Mouse (Mus musculus) limb, embryonic 11.5 days (tissue): ENCODE results near the gene Enkur. TPM values are rescaled to one million over a fixed set of nuclear protein-coding genes. Genes with fewer than 3 reads are reported as not detected.
A peak's percentile ranks its signal among the peaks of the same experiment; 100 is the strongest.

Source experiments
- ATAC-seq: fragments of 200-750 bp; cut with Nextera tagmentation; 2 replicates; pipeline ENCODE4 v1.8.0; 2017; ENCODE audit warnings: low read depth; ENCODE audit not compliant: insufficient number of reproducible peaks, low FRiP score, low TSS enrichment
- DNase-seq: peaks from one replicate; pipeline ENCODE4 v3.0.0-alpha.2; 2015; ENCODE audit warnings: low spot score
- H3K27ac ChIP-seq: fragments of 300-500 bp; sonication (generic); replicated peaks from 2 replicates; pipeline ENCODE4 v1.5.1; 2014; ENCODE audit warnings: low read depth, mild to moderate bottlenecking, low read length
- H3K27me3 ChIP-seq: fragments of 300-500 bp; sonication (generic); 2 replicates; pipeline ENCODE4 v1.6.1; 2014; ENCODE audit warnings: mild to moderate bottlenecking, low read length, mixed read lengths; ENCODE audit not compliant: control insufficient read depth, insufficient read depth
- H3K36me3 ChIP-seq: fragments of 300-500 bp; sonication (generic); 2 replicates; pipeline ENCODE4 v1.6.1; 2014; ENCODE audit warnings: mild to moderate bottlenecking, low read length, moderate library complexity, mixed read lengths; ENCODE audit not compliant: control insufficient read depth, insufficient read depth
- H3K4me1 ChIP-seq: fragments of 300-500 bp; sonication (generic); 2 replicates; pipeline ENCODE4 v1.6.1; 2014; ENCODE audit warnings: low read length, mixed read lengths; ENCODE audit not compliant: control insufficient read depth, insufficient read depth
- H3K4me2 ChIP-seq: fragments of 300-500 bp; sonication (generic); 2 replicates; pipeline ENCODE4 v1.6.1; 2014; ENCODE audit warnings: low read depth, mild to moderate bottlenecking, moderate library complexity; ENCODE audit not compliant: severe bottlenecking
- H3K4me3 ChIP-seq: fragments of 300-500 bp; sonication (generic); 2 replicates; pipeline ENCODE4 v1.5.1; 2014; ENCODE audit warnings: low read depth, low read length
- H3K9ac ChIP-seq: fragments of 300-500 bp; sonication (generic); 2 replicates; pipeline ENCODE4 v1.6.1; 2014; ENCODE audit warnings: mild to moderate bottlenecking, low read length
- H3K9me3 ChIP-seq: fragments of 300-500 bp; sonication (generic); 2 replicates; pipeline ENCODE4 v1.6.1; 2016; ENCODE audit warnings: low read length; ENCODE audit not compliant: control insufficient read depth
- WGBS: fragments of 180-500 bp; shearing (Covaris S2); extraction: QIAGEN DNeasy Blood & Tissue Kit; methylation state at CpG from one replicate; pipeline ENCODE4 v1.1.7; 2014; 5-methylcytosine and 5-hydroxymethylcytosine counted together
- polyA plus RNA-seq: library from polyadenylated mRNA; unstranded; fragments of >200 nt; fragmentation: Nextera tagmentation; extraction: Ambion mirVana; gene quantifications from 2 replicates; pipeline ENCODE4 v1.2.1, GENCODE M21; 2014

The Enkur gene
- polyA plus RNA-seq, 1 experiment from 2014 or later: not detected

DNA sequence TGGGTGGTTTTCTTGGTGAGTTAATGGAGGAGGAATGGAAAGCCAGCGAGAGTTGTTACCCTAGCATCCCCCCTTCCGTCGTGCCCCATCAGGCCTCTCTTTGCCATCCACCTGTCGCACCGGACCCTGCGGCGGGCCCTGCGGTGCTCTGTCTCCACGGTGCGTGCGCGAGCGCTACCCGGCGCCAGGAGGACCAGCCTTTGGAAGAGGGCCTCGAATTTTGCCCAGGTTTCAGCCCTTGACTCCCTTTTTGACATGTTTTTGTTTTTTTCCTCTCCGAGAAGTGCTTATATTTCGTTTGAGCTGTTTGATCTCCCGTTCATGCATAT is 630 bp upstream of the Enkur start:
- Histone ChIP-seq H3K9me3 (no peaks in the 10 kb centered on the region), H3K4me1 (no peaks in the 10 kb centered on the region), H3K27ac (no peak overlapping the region), H3K27me3 (no peaks in the 10 kb centered on the region), H3K36me3 (no peaks in the 10 kb centered on the region), H3K4me2 (peak overlapping the region; percentile 64), H3K4me3 (peak overlapping the region; percentile 56), H3K9ac (peak overlapping the region; percentile 64)
- ATAC-seq: peak; percentile 88
- WGBS: 2% methylated on average over 19 of the region's 19 CpGs
- no peak for DNase-seq

DNA sequence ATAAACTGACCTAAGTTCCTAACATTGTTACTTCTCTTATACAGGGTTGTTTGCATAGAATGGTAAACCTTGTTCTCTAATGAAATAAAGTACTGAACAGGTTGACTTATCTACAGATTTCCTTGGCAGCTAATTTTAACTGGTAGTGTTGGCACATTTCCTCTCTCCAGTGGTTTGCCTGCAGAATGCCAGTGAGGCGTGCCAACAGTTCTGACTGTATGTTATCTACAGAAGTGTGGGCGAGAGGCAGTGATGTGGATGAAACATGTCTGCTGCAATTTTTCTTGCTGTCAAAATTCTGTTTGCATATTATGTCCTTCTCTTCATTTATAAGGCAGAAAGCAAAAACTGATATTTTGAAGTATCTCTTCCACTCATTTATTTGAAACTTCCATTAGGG is 2.4 kb downstream of the Enkur start:
- Histone ChIP-seq H3K9ac (no peak overlapping the region), H3K36me3 (no peaks in the 10 kb centered on the region), H3K4me2 (no peak overlapping the region), H3K9me3 (no peaks in the 10 kb centered on the region), H3K27me3 (no peaks in the 10 kb centered on the region), H3K27ac (no peak overlapping the region), H3K4me3 (no peak overlapping the region), H3K4me1 (no peaks in the 10 kb centered on the region)
- no peak for ATAC-seq
- DNase-seq: no peak
- WGBS: 85% methylated on average over 2 of the region's 2 CpGs

DNA sequence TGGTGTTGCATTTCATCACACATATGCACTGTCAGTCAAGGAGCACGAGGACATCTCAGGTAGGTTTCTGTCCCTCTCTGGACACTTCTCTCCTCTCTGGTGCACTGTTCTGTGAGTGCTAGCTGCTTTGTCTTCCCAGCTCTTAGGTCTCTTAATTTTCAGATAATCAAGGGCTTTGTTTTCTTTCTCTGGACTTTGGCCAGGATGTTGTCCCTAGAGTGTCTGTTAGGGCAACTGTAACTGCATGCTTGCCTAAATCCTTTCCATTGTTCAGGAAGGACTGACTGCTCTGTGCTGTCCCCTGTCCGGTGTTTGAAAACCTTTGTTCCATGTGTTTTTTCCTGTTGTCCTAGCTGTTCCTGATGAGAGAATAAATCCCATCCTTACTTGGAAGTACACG is 6.1 kb downstream of the Enkur start:
- no peaks in the 10 kb centered on the region for H3K9me3 ChIP-seq
- ATAC-seq: no peak
- H3K27me3 ChIP-seq: no peaks in the 10 kb centered on the region
- 71% methylated on average over 3 of the region's 3 CpGs for WGBS
- H3K27ac ChIP-seq: no peak overlapping the region
- no peaks in the 10 kb centered on the region for H3K36me3 ChIP-seq
- no peaks in the 10 kb centered on the region for H3K4me1 ChIP-seq
- no peak overlapping the region for H3K4me3 ChIP-seq
- H3K9ac ChIP-seq: no peak overlapping the region
- no peak overlapping the region for H3K4me2 ChIP-seq
- no peak for DNase-seq

DNA sequence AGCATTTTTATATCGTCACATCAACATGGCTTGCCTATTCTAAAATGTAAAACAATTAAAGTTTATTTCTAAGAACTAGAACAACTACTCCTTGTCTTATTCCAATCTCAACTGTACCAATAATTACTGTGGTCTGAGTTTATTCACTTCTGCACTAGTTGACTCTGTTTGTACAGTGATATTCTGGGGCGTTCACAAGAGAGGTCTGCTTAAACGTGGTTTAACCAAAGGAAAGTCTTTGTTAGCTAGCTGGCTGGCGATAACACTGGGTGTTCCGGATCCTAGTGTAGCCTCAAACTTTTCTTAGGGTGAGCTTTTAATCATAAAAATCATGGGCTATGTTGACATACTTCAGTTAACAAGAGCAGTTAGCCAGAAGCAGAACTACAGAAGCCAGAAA is 9.9 kb downstream of the Enkur start:
- no peaks in the 10 kb centered on the region for H3K9me3 ChIP-seq
- H3K4me3 ChIP-seq: no peak overlapping the region
- no peaks in the 10 kb centered on the region for H3K36me3 ChIP-seq
- H3K4me2 ChIP-seq: no peak overlapping the region
- no peak overlapping the region for H3K9ac ChIP-seq
- H3K4me1 ChIP-seq: no peaks in the 10 kb centered on the region
- ATAC-seq (no peak), DNase-seq (no peak)
- WGBS: 92% methylated on average over 5 of the region's 5 CpGs
- no peaks in the 10 kb centered on the region for H3K27me3 ChIP-seq
- no peak overlapping the region for H3K27ac ChIP-seq

DNA sequence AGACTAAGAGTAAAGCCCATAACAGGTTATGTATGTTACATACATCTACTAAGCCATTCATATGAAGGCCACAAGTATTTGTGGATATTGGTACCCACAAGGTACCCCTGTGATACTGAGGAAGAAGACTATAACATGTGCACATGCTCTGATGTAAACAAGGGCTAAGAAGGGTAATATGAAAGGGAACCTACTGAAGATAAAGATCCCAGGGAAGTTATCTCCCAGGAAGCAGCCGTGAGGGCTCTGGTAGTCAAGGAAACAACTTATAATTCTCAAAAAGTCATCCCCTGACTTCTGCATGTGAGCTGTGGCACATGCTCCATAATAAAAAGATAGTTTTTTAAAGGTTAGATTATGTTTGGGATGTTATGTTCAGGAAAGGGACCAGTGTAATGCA is 13.9 kb downstream of the Enkur start:
- H3K4me1 ChIP-seq: no peaks in the 10 kb centered on the region
- ATAC-seq (no peak), DNase-seq (no peak)
- 82% methylated on average over 1 of the region's 1 CpGs for WGBS
- H3K36me3 ChIP-seq: no peaks in the 10 kb centered on the region
- no peak overlapping the region for H3K9ac ChIP-seq
- no peak overlapping the region for H3K4me2 ChIP-seq
- no peaks in the 10 kb centered on the region for H3K27me3 ChIP-seq
- H3K9me3 ChIP-seq: no peaks in the 10 kb centered on the region
- H3K27ac ChIP-seq: no peak overlapping the region
- no peak overlapping the region for H3K4me3 ChIP-seq

DNA sequence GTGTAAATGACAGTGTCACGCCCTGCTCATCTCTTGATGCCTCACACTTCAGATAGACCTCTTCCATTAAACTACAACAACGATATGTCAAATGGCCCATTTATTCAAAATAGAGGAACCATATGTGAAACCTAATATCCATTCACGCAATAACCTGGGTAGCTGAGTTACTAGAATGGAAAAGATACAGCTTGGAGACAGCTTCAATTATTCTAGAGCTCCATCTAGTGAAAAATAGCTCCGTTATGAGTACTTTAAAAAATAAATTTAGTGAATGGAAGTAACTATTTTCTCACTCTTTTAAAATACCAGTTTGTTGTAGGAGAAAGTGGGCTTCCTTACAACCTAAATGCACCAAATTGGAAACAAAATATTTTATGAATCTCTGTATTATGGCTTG is 16.6 kb downstream of the Enkur start:
- WGBS: 84% methylated on average over 4 of the region's 4 CpGs
- DNase-seq: no peak
- H3K9ac ChIP-seq: no peak overlapping the region

GRCm38 (mm10) chr2:21187576-21187975 is 17.6 kb downstream of the Enkur start:
- no peak for ATAC-seq
- no peak overlapping the region for H3K27ac ChIP-seq
- no peak overlapping the region for H3K4me3 ChIP-seq
- H3K27me3 ChIP-seq: no peaks in the 10 kb centered on the region
- 57% methylated on average over 7 of the region's 7 CpGs for WGBS
- no peaks in the 10 kb centered on the region for H3K4me1 ChIP-seq
- no peak overlapping the region for H3K9ac ChIP-seq
- H3K4me2 ChIP-seq: no peak overlapping the region
- no peaks in the 10 kb centered on the region for H3K36me3 ChIP-seq
- DNase-seq: peak; percentile 56
- H3K9me3 ChIP-seq: no peaks in the 10 kb centered on the region

More for the DNA sequence above, 16.6 kb downstream of the Enkur start:
- no peak overlapping the region for H3K4me2 ChIP-seq
- H3K36me3 ChIP-seq: no peaks in the 10 kb centered on the region
- ATAC-seq: no peak
- H3K4me1 ChIP-seq: no peaks in the 10 kb centered on the region
- H3K4me3 ChIP-seq: no peak overlapping the region
- no peak overlapping the region for H3K27ac ChIP-seq
- no peaks in the 10 kb centered on the region for H3K27me3 ChIP-seq
- no peaks in the 10 kb centered on the region for H3K9me3 ChIP-seq

GRCm38 (mm10) chr2:21182811-21183210 is 22.4 kb downstream of the Enkur start:
- Histone ChIP-seq H3K9ac (no peak overlapping the region), H3K4me3 (no peak overlapping the region), H3K4me1 (no peaks in the 10 kb centered on the region), H3K36me3 (no peaks in the 10 kb centered on the region), H3K9me3 (no peaks in the 10 kb centered on the region), H3K27ac (no peak overlapping the region), H3K27me3 (no peaks in the 10 kb centered on the region), H3K4me2 (no peak overlapping the region)
- no peak for DNase-seq
- ATAC-seq: no peak
- WGBS: 76% methylated on average over 1 of the region's 1 CpGs

DNA sequence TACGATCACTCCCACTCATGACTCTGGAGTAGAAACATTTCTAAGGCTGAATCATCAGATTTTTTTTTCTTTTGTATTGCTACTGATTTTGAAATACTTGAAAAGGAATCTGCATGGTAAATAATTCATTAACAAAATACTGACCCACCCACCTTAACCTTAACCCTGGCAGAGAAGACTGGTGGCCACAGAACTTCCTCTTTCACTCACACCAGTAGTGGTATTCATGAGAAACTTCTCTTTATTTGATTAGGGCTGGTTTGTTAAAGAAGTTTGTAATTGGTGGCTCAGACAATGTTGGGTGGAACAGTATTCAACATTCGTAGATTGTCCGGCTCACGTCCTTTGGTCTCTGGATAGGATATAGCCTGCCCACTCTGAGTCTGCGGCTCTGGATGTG is 26.0 kb downstream of the Enkur start:
- H3K9ac ChIP-seq: no peak overlapping the region
- 95% methylated on average over 5 of the region's 5 CpGs for WGBS
- H3K27ac ChIP-seq: no peak overlapping the region
- no peak overlapping the region for H3K4me2 ChIP-seq
- H3K9me3 ChIP-seq: no peaks in the 10 kb centered on the region
- H3K4me1 ChIP-seq: no peaks in the 10 kb centered on the region
- H3K36me3 ChIP-seq: no peaks in the 10 kb centered on the region
- ATAC-seq (no peak), DNase-seq (no peak)
- no peak overlapping the region for H3K4me3 ChIP-seq
- H3K27me3 ChIP-seq: no peaks in the 10 kb centered on the region
